Mouse (Mus musculus): ENCODE results near the gene Cbfa2t2. TPM values are rescaled to one million over a fixed set of nuclear protein-coding genes. Genes with fewer than 3 reads are reported as not detected.

The Cbfa2t2 gene
- polyA plus RNA-seq, 1 experiment, result 11.7 TPM

GRCm38 (mm10) chr2:154417107-154417506 lies 19.2 kb upstream of the Cbfa2t2 start:
- no peak overlapping the region for H3K4me3 ChIP-seq (ENCODE audit: insufficient read depth, low read depth, low read length)
- peak; percentile 78 for DNase-seq
- TF ChIP-seq CTCF (conservative IDR thresholded peaks at IDR 0.05; ENCODE audit: insufficient read depth, insufficient read length, low read depth, low read length), result peak; percentile 87
- TF ChIP-seq POLR2A (IDR thresholded peaks at IDR 0.05; ENCODE audit: low read depth, low read length), result no peak
- no peaks in the 10 kb centered on the region for H3K4me1 ChIP-seq (ENCODE audit: control insufficient read depth, insufficient read depth, low read length)
- no peaks in the 10 kb centered on the region for H3K27me3 ChIP-seq (replicated peaks; ENCODE audit: control insufficient read depth, insufficient read depth, low read length)
- H3K36me3 ChIP-seq (ENCODE audit: control insufficient read depth, insufficient read depth, low read length), result no peaks in the 10 kb centered on the region
- no peak overlapping the region for H3K27ac ChIP-seq (ENCODE audit: insufficient read depth, low read depth, low read length)
- WGBS, result 26% methylated on average over 3 of the region's 3 CpGs

- Histone ChIP-seq H3K4me3 (ENCODE audit: insufficient read depth, low read depth, low read length) (no peak overlapping the region), H3K27me3 (replicated peaks; ENCODE audit: control insufficient read depth, insufficient read depth, low read length) (no peaks in the 10 kb centered on the region), H3K36me3 (ENCODE audit: control insufficient read depth, insufficient read depth, low read length) (no peaks in the 10 kb centered on the region), H3K4me1 (ENCODE audit: control insufficient read depth, insufficient read depth, low read length) (no peaks in the 10 kb centered on the region), H3K27ac (ENCODE audit: insufficient read depth, low read depth, low read length) (no peak overlapping the region)
- TF ChIP-seq CTCF (conservative IDR thresholded peaks at IDR 0.05; ENCODE audit: insufficient read depth, insufficient read length, low read depth, low read length), result no peak
- no peak for TF ChIP-seq POLR2A (IDR thresholded peaks at IDR 0.05; ENCODE audit: low read depth, low read length)
- 92% methylated on average over 7 of the region's 7 CpGs for WGBS
- DNase-seq, result no peak
These were observed 18.3 kb upstream of the Cbfa2t2 start for GRCm38 (mm10) chr2:154418001-154418400.

- no peak for DNase-seq
- WGBS, result 93% methylated on average over 9 of the region's 9 CpGs
- Histone ChIP-seq H3K4me3 (ENCODE audit: insufficient read depth, low read depth, low read length) (no peak overlapping the region), H3K36me3 (ENCODE audit: control insufficient read depth, insufficient read depth, low read length) (no peaks in the 10 kb centered on the region), H3K27me3 (replicated peaks; ENCODE audit: control insufficient read depth, insufficient read depth, low read length) (no peaks in the 10 kb centered on the region), H3K27ac (ENCODE audit: insufficient read depth, low read depth, low read length) (no peak overlapping the region), H3K4me1 (ENCODE audit: control insufficient read depth, insufficient read depth, low read length) (no peaks in the 10 kb centered on the region)
- TF ChIP-seq CTCF (conservative IDR thresholded peaks at IDR 0.05; ENCODE audit: insufficient read depth, insufficient read length, low read depth, low read length) (no peak), POLR2A (IDR thresholded peaks at IDR 0.05; ENCODE audit: low read depth, low read length) (no peak)
These were observed 16.4 kb upstream of the Cbfa2t2 start for GRCm38 (mm10) chr2:154419631-154420515.

- no peaks in the 10 kb centered on the region for H3K4me1 ChIP-seq (ENCODE audit: control insufficient read depth, insufficient read depth, low read length)
- H3K4me3 ChIP-seq (ENCODE audit: insufficient read depth, low read depth, low read length), result no peak overlapping the region
- no peaks in the 10 kb centered on the region for H3K27me3 ChIP-seq (replicated peaks; ENCODE audit: control insufficient read depth, insufficient read depth, low read length)
- H3K27ac ChIP-seq (ENCODE audit: insufficient read depth, low read depth, low read length), result no peak overlapping the region
- H3K36me3 ChIP-seq (ENCODE audit: control insufficient read depth, insufficient read depth, low read length), result no peaks in the 10 kb centered on the region
- no peak for TF ChIP-seq POLR2A (IDR thresholded peaks at IDR 0.05; ENCODE audit: low read depth, low read length)
- TF ChIP-seq CTCF (conservative IDR thresholded peaks at IDR 0.05; ENCODE audit: insufficient read depth, insufficient read length, low read depth, low read length), result no peak
- no peak for DNase-seq
- 56% methylated on average over 7 of the region's 7 CpGs for WGBS
These were observed 15.1 kb upstream of the Cbfa2t2 start for GRCm38 (mm10) chr2:154420942-154421731.

GRCm38 (mm10) chr2:154422181-154422580 lies 14.1 kb upstream of the Cbfa2t2 start:
- H3K27me3 ChIP-seq (replicated peaks; ENCODE audit: control insufficient read depth, insufficient read depth, low read length), result no peaks in the 10 kb centered on the region
- no peak overlapping the region for H3K4me3 ChIP-seq (ENCODE audit: insufficient read depth, low read depth, low read length)
- 0 out of 2 replicates have a peak, but pooled peaks cover under 1% of the 10 kb centered on the region for H3K4me1 ChIP-seq (ENCODE audit: control insufficient read depth, insufficient read depth, low read length)
- DNase-seq, result no peak
- 83% methylated on average over 5 of the region's 5 CpGs for WGBS
- TF ChIP-seq CTCF (conservative IDR thresholded peaks at IDR 0.05; ENCODE audit: insufficient read depth, insufficient read length, low read depth, low read length) (no peak), POLR2A (IDR thresholded peaks at IDR 0.05; ENCODE audit: low read depth, low read length) (no peak)
- no peak overlapping the region for H3K27ac ChIP-seq (ENCODE audit: insufficient read depth, low read depth, low read length)
- no peaks in the 10 kb centered on the region for H3K36me3 ChIP-seq (ENCODE audit: control insufficient read depth, insufficient read depth, low read length)

- TF ChIP-seq CTCF (conservative IDR thresholded peaks at IDR 0.05; ENCODE audit: insufficient read depth, insufficient read length, low read depth, low read length) (no peak), POLR2A (IDR thresholded peaks at IDR 0.05; ENCODE audit: low read depth, low read length) (no peak)
These were observed 12.7 kb upstream of the Cbfa2t2 start for GRCm38 (mm10) chr2:154423548-154423947.

GRCm38 (mm10) chr2:154425522-154425921 lies 10.8 kb upstream of the Cbfa2t2 start:
- DNase-seq, result no peak
- Histone ChIP-seq H3K27ac (ENCODE audit: insufficient read depth, low read depth, low read length) (no peak overlapping the region), H3K4me3 (ENCODE audit: insufficient read depth, low read depth, low read length) (no peak overlapping the region), H3K4me1 (ENCODE audit: control insufficient read depth, insufficient read depth, low read length) (0 out of 2 replicates have a peak, but pooled peaks cover 4% of the 10 kb centered on the region), H3K27me3 (replicated peaks; ENCODE audit: control insufficient read depth, insufficient read depth, low read length) (no peaks in the 10 kb centered on the region), H3K36me3 (ENCODE audit: control insufficient read depth, insufficient read depth, low read length) (no peaks in the 10 kb centered on the region)
- no peak for TF ChIP-seq POLR2A (IDR thresholded peaks at IDR 0.05; ENCODE audit: low read depth, low read length)
- 0 out of 2 replicates have a peak, but pooled peaks have one; percentile 6 for TF ChIP-seq CTCF (conservative IDR thresholded peaks at IDR 0.05; ENCODE audit: insufficient read depth, insufficient read length, low read depth, low read length)
- 95% methylated on average over 3 of the region's 3 CpGs for WGBS

More at GRCm38 (mm10) chr2:154423548-154423947, 12.7 kb upstream of the Cbfa2t2 start:
- Histone ChIP-seq H3K27ac (ENCODE audit: insufficient read depth, low read depth, low read length) (no peak overlapping the region), H3K4me1 (ENCODE audit: control insufficient read depth, insufficient read depth, low read length) (0 out of 2 replicates have a peak, but pooled peaks cover 4% of the 10 kb centered on the region), H3K4me3 (ENCODE audit: insufficient read depth, low read depth, low read length) (no peak overlapping the region), H3K27me3 (replicated peaks; ENCODE audit: control insufficient read depth, insufficient read depth, low read length) (no peaks in the 10 kb centered on the region), H3K36me3 (ENCODE audit: control insufficient read depth, insufficient read depth, low read length) (no peaks in the 10 kb centered on the region)
- 76% methylated on average over 2 of the region's 2 CpGs for WGBS
- no peak for DNase-seq
